Mouse (Mus musculus): ENCODE measurements around the gene Tbc1d22b.

Gene Tbc1d22b

DNA sequence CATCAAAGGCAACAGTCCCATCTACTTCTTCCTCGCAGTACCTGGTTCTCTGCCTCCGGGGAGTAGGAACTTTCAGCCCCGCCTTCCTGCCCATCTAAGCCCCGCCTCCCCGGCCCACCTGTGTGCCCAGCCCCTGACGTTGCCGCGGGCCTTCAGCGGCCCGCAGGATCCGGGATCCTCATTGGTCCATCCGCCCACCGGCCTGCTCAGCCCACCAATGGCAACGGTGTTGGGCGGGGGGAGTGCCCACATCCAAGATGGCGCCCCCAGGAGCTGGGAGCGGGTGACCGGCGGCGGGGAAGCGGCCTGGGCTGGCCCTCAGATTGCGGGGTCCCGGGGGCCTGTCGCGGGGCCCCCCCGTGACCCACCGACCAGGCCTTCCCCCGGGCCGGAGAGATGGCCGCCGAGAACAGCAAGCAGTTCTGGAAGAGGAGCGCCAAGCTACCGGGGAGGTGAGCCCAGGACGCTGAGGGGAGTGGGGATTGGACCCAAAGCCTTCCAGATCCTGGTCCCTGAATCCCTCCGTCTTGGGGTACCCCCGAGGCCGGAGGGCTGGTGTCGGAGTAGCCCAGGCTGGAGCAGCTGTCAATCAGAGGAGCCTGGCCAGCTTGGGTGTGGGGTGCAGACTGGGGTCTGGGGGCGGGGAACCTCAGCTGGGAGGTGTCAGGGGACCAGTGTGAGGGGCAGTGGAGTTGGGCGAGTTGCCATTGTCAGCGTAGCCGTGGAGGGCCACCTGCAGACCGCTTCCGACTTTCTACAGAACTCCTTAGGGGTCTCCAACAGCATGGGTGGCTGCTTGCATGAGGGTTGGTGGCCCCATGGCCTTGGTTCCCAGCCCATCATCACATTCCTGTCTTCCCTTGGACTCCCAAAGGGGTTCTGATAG lies at the start of gene Tbc1d22b, which contains the start of gene Gm17657:
Tbc1d22b (plus strand) TSS at position 243 of the 886 bp plus-strand sequence.
Gm17657 (minus strand) TSS at position 96 of the 886 bp plus-strand sequence.
- CTCF ChIA-PET, result interaction anchor here in 3 of 4 experiments (0.5 to 1.0 kb wide), 10 partner anchors 12 to 1227 kb away, joined by 3 to 8 read pairs (median 3); no protein-coding TSS in a partner anchor
- POLR2A ChIA-PET, result interaction anchor here in 3 of 4 experiments (0.5 to 1.2 kb wide), 12 partner anchors 9 to 518 kb away, joined by 3 to 14 read pairs (median 4); partner anchors contain the start of genes Mtch1 (in 1 of the 3) and Srsf3 (in 1 of the 3)

- ChIA-PET POLR2A (interaction anchor here in 3 of 4 experiments (0.5 to 2.5 kb wide), 29 partner anchors 9 to 1148 kb away, joined by 3 to 15 read pairs (median 4); partner anchors contain the start of gene Pim1 (in 2 of the 3)), CTCF (interaction anchor here (0.5 to 1.9 kb wide), 16 partner anchors 10 to 1024 kb away, joined by 3 to 16 read pairs (median 4); partner anchors contain the start of gene Tbc1d22b (in 1 of the 4))
These were observed 49.3 kb upstream of the Tbc1d22b start for GRCm38 (mm10) chr17:29500243-29500740.

GRCm38 (mm10) chr17:29500802-29501469 lies 48.6 kb upstream of the Tbc1d22b start:
- POLR2A ChIA-PET, result interaction anchor here in 2 of 4 experiments (0.5 to 2.5 kb wide), 16 partner anchors 9 to 1130 kb away, joined by 3 to 15 read pairs (median 4); partner anchors contain the start of gene Pim1 (in 1 of the 2)
- CTCF ChIA-PET, result interaction anchor here (0.5 to 1.9 kb wide), 10 partner anchors 10 to 1024 kb away, joined by 3 to 12 read pairs (median 4); no protein-coding TSS in a partner anchor

DNA sequence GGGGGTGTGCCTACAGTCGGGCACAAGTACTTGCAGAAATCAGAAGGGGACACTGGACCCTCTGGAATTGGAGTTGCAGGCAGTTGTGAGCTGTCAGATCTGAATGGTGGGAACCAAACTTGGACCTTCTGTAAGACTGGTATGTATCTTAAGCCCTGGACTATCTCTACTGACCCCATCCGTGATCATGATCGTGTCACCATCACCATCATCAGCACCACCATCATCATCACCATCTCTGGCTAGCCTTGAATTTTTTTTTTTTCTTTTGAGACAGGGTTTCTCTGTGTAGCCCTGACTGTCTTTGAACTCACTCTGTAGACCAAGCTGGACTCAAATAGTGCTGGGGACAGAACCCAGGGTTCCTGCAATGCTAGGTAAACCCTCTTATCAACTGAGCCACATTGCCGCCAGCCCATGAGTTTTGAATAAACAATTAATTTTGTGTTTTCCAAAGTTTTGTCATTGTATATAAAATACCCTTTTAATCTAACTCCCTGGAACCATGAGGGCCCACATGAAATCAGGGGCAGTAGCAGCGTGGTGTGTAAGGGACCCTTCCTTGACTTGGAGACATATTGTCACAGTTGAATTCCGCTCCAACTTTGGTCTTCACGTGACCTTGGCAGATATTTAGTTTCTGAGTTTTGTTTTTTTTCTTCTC lies 47.4 kb upstream of the Tbc1d22b start:
- POLR2A ChIA-PET, result interaction anchor here in 2 of 4 experiments (0.8 to 2.6 kb wide), 5 partner anchors 10 to 80 kb away, joined by 3 to 8 read pairs (median 4); partner anchors contain the start of gene Pim1 (in 1 of the 2)

GRCm38 (mm10) chr17:29502669-29503665 lies 46.6 kb upstream of the Tbc1d22b start:
- ChIA-PET CTCF (interaction anchor here in 3 of 4 experiments (0.5 to 3.3 kb wide), 6 partner anchors 10 to 132 kb away, joined by 3 to 10 read pairs (median 4); no protein-coding TSS in a partner anchor), POLR2A (interaction anchor here in 3 of 4 experiments (0.8 to 2.6 kb wide), 8 partner anchors 9 to 80 kb away, joined by 3 to 8 read pairs (median 4); partner anchors contain the start of gene Pim1 (in 1 of the 3))

More for the DNA sequence above, 47.4 kb upstream of the Tbc1d22b start:
- CTCF ChIA-PET, result interaction anchor here in 2 of 4 experiments (0.7 to 0.8 kb wide), 2 partner anchors 10 to 120 kb away, joined by 3 to 4 read pairs; no protein-coding TSS in a partner anchor

DNA sequence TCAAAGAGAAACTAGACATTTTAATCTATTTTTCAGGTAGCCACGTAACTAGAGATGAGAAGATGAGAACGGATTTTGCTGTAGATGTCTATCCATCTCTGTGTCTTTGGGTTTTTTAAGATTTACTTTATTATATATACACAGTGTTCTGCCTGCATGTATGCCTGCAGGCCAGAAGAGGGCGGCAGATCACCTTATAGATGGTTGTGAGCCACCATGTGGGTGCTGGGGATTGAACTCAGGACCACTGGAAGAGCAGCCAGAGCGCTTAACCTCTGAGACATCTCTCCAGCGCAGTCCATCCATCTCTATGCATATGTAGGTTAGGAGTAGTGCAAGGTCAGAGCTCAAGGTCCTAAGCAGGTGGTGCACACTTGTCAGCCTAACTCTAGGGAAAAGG lies 45.9 kb upstream of the Tbc1d22b start:
- ChIA-PET CTCF (interaction anchor here in 2 of 4 experiments (1.3 to 3.3 kb wide), 4 partner anchors 12 to 133 kb away, joined by 3 to 10 read pairs (median 4); no protein-coding TSS in a partner anchor), POLR2A (interaction anchor here in 3 of 4 experiments (0.7 to 2.6 kb wide), 7 partner anchors 8 to 81 kb away, joined by 3 to 8 read pairs (median 3); partner anchors contain the start of gene Pim1 (in 1 of the 3))

DNA sequence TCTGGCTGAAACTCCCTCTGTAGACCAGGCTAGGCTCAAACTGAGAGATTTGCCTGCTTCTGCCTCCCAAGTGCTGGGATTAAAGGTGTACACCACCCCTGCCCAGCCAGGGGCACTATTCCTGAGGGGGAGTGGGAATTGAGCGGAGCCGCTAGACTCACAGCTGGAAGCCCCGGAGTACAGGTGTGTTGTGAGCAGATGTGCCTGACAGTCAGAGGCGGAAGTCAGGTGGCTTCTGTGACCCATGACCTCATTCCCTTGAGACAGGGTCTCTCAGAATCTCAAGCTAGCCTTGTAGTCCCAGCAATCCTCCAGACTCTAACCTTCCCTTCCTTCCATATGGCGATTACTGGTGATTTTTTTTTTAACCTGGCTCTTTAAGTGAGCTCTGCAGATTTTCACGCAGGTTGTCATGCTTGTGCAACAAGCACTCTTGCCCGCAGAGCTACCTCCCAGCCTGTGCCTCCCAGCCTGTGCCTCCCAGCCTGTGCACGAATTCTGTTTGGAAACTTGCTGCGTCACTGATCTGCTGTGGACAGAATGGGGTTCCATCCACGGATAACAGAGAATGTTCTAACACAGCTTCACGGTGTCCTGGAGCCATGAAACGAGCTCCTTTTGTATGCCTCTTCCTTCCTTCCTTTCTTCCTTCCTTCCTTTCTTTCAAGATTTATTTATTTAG lies 40.5 kb upstream of the Tbc1d22b start:
- ChIA-PET POLR2A (interaction anchor here in 3 of 4 experiments (0.5 to 1.8 kb wide), 21 partner anchors 9 to 147 kb away, joined by 3 to 8 read pairs (median 3); partner anchors contain the start of gene Pim1 (in 2 of the 3)), CTCF (interaction anchor here (0.7 to 1.5 kb wide), 10 partner anchors 10 to 331 kb away, joined by 3 to 7 read pairs (median 4); no protein-coding TSS in a partner anchor)

DNA sequence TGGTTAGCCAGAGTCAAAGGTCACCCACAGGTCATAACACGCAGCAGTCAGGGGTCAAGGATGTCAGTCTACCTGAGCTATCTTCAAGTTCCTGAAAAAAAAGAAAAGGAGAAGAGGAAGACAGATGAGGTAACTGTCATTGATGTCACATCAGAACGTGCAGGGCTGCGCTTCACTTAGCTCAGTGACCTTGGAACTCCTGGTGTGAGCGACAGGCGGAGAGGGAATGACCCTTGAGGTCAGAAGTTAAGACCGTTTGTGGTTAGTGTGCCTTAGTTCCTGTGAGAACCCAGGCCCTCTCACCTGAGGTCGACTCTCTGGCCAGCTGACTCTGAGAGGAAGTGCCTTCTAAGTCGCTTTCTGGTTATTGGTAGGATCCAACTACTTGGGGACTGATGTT lies 38.9 kb upstream of the Tbc1d22b start:
- POLR2A ChIA-PET, result interaction anchor here in 3 of 4 experiments (0.7 to 1.8 kb wide), 9 partner anchors 11 to 242 kb away, joined by 3 to 9 read pairs (median 4); partner anchors contain the start of gene BC004004 (in 1 of the 3)
- CTCF ChIA-PET, result interaction anchor here in 3 of 4 experiments (0.5 to 7.0 kb wide), 7 partner anchors 9 to 881 kb away, joined by 3 to 70 read pairs (median 4); no protein-coding TSS in a partner anchor

DNA sequence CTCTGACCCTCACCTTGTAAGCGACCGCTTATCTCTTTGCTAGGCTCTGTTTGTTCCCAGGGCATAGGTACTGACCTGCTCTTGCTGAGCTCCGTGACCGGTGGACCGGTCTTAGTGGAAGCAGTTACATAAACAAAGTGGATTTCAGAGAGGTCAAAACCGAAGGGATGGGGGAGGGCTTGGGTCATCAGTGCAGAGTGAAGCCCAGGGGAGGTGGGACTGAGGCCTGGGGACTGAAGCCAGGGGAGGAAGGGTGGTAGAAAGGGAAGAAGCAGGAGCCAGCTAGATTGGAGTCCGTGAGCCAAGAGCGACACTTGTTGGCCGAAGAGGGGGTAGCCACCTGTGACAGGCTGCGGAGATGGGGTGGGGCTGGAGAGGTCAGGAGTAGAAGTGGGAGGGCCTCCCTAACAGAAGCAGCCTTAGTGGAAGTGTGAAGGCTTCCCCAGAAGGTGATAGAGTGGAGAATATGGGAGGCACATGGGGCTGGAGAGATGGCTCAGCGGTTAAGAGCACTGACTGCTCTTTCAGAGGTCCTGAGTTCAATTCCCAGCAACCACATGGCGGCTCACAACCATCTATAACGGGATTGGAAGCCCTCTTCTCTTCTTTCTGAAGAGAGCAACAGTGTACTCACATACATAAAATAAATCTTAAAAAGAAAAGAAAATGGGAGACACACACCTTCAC lies 36.4 kb upstream of the Tbc1d22b start:
- ChIA-PET CTCF (interaction anchor here (0.5 to 7.0 kb wide), 55 partner anchors 9 to 352 kb away, joined by 3 to 70 read pairs (median 4); partner anchors contain the start of genes BC004004 (in 2 of the 4), Mtch1 (in 1 of the 4) and Ppil1 (in 1 of the 4)), POLR2A (interaction anchor here in 3 of 4 experiments (0.5 to 1.7 kb wide), 20 partner anchors 13 to 1135 kb away, joined by 3 to 8 read pairs (median 4); no protein-coding TSS in a partner anchor)

DNA sequence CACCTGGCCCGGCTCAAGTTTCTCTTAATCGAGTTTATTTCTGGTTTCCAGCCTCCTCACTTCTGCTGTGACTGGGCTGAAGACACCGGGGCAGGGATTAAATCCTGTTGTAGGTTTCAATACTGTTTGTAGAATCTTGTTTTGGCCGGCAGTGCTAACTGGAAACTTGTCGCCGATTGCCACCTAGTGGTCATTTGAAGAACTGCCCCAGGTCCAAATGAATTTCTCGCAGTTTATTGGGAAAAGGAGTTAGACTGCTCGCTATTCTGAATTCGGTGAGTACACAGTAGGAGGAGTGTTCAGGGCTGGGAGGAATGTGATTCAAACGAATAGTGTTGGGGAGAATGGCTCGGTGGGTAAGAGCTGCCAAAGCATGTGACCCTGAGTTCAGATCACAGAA lies 35.1 kb upstream of the Tbc1d22b start:
- POLR2A ChIA-PET, result interaction anchor here in 2 of 4 experiments (0.8 to 1.4 kb wide), 3 partner anchors 23 to 101 kb away, joined by 3 to 6 read pairs (median 4); no protein-coding TSS in a partner anchor

DNA sequence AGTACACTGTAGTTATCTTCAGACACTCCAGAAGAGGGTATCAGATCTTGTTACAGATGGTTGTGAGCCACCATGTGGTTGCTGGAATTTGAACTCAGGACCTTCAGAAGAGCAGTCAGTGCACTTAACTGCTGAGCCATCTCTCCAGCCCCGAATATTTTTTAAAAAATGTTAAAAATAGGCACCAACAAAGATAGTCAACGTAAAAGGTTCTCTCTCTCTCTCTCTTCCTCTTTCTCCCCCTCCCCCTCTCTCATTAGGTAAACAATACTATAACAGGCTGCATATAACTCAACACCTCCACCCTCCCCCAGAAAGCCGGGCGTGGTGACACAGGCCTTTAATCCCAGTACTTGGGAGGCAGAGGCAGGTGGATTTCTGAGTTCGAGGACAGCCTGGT lies 30.9 kb upstream of the Tbc1d22b start:
- CTCF ChIA-PET, result interaction anchor here in 3 of 4 experiments (0.8 to 2.1 kb wide), 13 partner anchors 10 to 244 kb away, joined by 3 to 17 read pairs (median 7); no protein-coding TSS in a partner anchor
- POLR2A ChIA-PET, result interaction anchor here in 3 of 4 experiments (0.6 to 1.7 kb wide), 16 partner anchors 10 to 197 kb away, joined by 3 to 9 read pairs (median 4); partner anchors contain the start of genes Mtch1 (in 2 of the 3), Gm28043 (in 1 of the 3) and Rnf8 (in 1 of the 3)

More for the DNA sequence above, 35.1 kb upstream of the Tbc1d22b start:
- CTCF ChIA-PET, result interaction anchor here (0.6 to 7.0 kb wide), 19 partner anchors 12 to 355 kb away, joined by 3 to 70 read pairs (median 11); no protein-coding TSS in a partner anchor

GRCm38 (mm10) chr17:29519731-29520130 lies 29.9 kb upstream of the Tbc1d22b start:
- POLR2A ChIA-PET, result interaction anchor here (0.5 to 1.7 kb wide), 39 partner anchors 9 to 488 kb away, joined by 3 to 9 read pairs (median 3); partner anchors contain the start of genes Mtch1 (in 2 of the 4), Gm28043 (in 1 of the 4), Rnf8 (in 1 of the 4) and Srsf3 (in 1 of the 4)
- CTCF ChIA-PET, result interaction anchor here (0.6 to 2.1 kb wide), 26 partner anchors 9 to 1904 kb away, joined by 3 to 17 read pairs (median 3); partner anchors contain the start of genes Gm28043 (in 1 of the 4) and Rnf8 (in 1 of the 4)

GRCm38 (mm10) chr17:29525613-29526012 lies 24.0 kb upstream of the Tbc1d22b start:
- CTCF ChIA-PET, result interaction anchor here in 3 of 4 experiments (0.7 to 1.2 kb wide), 10 partner anchors 12 to 1036 kb away, joined by 3 to 6 read pairs (median 4); no protein-coding TSS in a partner anchor

More at GRCm38 (mm10) chr17:29525613-29526012, 24.0 kb upstream of the Tbc1d22b start:
- POLR2A ChIA-PET, result interaction anchor here in 1 of 4 experiments (0.7 kb wide), 1 partner anchor 129 kb away, joined by 3 read pairs; no protein-coding TSS in a partner anchor
